Mouse (Mus musculus) lung, adult 2 months (tissue): Measurements from ENCODE around the gene Jazf1.

Source experiments
- CTCF ChIP-seq: fragments of 200-500 bp; IDR thresholded peaks from 2 replicates; pipeline ENCODE4 v1.5.1; 2011; ENCODE audit warnings: mild to moderate bottlenecking, low read length, control low read depth; ENCODE audit not compliant: insufficient read depth
- POLR2A ChIP-seq: fragments of 200-500 bp; IDR thresholded peaks from 2 replicates; pipeline ENCODE4 v1.6.1; 2011; ENCODE audit warnings: low read depth, mild to moderate bottlenecking, control low read depth, low read length, borderline replicate concordance; ENCODE audit errors: extremely low read depth

GRCm38 (mm10) chr6:52792455-52792854, 276.0 kb downstream of the Jazf1 start:
- no peak for TF ChIP-seq CTCF
- no peak for TF ChIP-seq POLR2A
